Mouse (Mus musculus): ENCODE data around the gene Osbpl8.

DNA sequence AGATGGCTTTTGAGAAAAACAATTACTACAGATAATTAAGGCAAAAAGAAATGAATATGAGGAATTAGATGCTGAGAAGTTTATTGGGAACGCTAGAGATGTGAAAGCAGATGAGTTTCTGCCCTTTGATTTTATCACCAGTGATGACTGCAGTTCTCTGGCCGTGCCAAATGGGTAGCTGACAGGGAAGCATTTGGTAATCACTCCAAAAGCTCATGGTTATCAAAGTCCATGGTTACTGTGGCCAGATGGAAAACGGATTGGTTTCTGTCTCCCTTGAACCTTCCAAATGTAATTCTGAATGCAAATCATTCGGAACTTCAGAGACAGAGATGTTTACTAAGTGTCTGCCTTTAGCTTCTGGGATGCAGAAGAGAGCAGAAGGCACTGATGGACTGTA, 37.1 kb downstream of the Osbpl8 start:
- TF ChIP-seq CTCF (IDR thresholded peaks at IDR 0.05; ENCODE audit: low read depth), result no peak
- no peak for TF ChIP-seq EP300 (IDR thresholded peaks at IDR 0.05; ENCODE audit: low read depth)
